Mouse (Mus musculus): ENCODE results near the gene 4930432K21Rik.

Gene 4930432K21Rik

DNA sequence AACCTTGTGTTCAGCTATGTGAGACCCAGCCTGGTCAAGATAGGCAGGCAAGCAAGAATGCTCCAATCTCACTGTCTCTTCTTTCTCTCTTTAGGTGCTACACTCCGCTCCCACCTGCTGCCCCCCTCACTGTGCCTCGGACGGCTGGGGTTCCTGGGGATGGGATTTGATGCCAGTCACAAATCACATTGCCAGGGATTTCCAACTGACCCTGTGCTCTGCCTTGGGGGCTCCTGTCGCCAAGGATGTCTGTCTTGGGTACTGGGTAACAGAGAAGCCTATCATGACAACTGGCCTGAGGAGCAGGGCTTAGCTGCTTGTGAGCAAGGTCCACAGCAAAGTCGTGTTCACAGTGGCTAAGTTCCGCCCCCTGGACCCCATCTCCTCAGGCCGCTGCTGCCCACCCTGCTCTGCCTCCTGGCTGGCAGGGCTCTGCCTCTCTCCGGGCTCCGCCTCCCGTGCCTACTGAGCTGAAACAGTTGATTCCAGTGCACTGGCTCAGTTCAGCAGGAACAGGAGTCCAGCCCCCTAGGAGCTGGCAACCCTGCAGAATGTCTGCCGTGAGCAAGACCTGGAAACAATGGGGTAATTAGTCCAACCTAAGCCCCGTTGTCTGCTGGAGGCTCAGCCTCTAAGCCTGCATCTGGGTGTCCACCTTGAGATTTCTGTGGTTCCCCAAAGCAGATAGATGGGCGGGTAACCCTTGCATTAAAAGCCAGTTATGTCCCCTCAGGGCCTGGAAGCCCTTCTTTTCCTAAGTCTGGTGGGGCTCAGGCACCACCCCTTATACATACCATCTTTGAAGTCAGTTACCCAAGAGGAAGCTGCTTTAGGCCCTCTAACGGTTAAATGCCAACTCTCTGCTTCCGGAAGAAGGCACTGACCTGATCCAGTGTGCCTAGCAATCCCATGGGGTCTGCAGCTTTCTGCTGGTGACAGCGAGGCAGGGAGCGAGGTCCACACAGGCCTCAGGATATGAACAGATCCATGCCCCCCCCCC, 60.9 kb downstream of the 4930432K21Rik start:
- no peak for DNase-seq (ENCODE audit: low read depth, low spot score)

GRCm38 (mm10) chr8:84210167-84210791, 62.5 kb downstream of the 4930432K21Rik start:
- peak; percentile 79 for DNase-seq (ENCODE audit: low read depth, low spot score)

DNA sequence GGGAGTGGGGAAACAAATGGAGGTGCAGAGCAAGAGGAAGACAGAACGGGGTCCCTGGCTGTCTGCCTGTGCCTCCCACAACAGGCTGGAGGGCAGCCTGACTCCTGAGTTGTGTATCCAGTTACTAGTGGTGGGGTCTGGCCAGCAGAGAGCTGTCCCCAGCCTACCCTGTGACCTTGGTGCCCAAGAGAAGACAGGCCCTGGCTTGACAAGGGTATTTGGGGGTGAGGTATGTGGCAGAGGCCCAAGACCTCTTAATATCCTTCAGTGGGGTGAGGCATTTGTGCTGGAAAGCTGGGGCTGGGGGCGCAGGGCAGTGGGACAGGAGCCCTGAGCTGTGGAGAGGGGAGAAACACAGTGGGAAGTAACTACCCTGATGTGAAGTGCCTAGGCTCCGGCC, 63.4 kb downstream of the 4930432K21Rik start:
- DNase-seq (ENCODE audit: low read depth, low spot score) = no peak

- no peak for DNase-seq (ENCODE audit: low read depth, low spot score)
These were observed 64.2 kb downstream of the 4930432K21Rik start for GRCm38 (mm10) chr8:84211881-84212563.

- DNase-seq (ENCODE audit: low read depth, low spot score) = no peak
These were observed 65.5 kb downstream of the 4930432K21Rik start for GRCm38 (mm10) chr8:84213277-84213676.

DNA sequence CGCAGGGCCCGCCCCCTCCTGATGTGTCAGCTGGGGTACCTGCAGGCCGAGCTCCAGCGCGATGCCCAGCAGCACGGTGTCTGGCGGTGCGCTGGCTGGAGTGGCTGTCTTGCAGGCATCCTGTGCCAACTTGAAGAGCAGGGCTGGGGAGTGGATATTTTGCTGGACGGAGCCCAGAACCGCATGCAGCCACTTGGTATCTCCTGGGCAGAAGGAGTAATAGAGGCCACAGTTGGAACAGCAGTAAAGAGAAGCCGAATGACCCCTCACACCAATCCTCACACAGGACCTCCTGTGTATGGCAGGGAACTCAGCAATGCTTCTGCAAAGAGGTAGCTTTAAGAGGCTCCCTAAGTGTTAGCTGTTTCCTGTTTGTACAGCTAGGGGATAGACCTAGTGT, 69.4 kb downstream of the 4930432K21Rik start:
- DNase-seq (ENCODE audit: low read depth, low spot score) = no peak

GRCm38 (mm10) chr8:84218143-84218542, 70.3 kb downstream of the 4930432K21Rik start:
- no peak for DNase-seq (ENCODE audit: low read depth, low spot score)

DNA sequence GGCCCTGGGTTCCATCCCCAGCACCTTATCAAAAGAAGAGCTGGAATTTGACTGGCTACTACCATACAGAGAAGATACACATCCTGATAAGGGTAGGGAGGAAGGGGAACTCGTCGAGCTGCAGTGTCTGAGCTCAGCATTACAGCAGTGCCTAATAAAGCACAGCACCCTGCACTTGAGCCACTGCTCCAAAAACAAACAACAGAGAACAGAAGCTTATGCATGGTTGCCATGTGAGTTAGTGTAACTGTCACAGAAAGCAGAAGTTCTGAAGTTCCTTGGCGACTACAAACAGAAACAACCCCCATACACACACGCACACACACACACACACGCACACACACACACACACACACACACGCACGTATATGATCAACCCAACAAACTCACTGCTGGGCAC, 72.3 kb downstream of the 4930432K21Rik start:
- DNase-seq (ENCODE audit: low read depth, low spot score) = no peak
